Mouse (Mus musculus): ENCODE results near the gene Crtc1. TPM values are rescaled to one million over a fixed set of nuclear protein-coding genes. Genes with fewer than 3 reads are reported as not detected.

Gene Crtc1
- polyA plus RNA-seq, 1 experiment from 2014 or later, result 7.0 TPM

- no peak overlapping the region for H3K27ac ChIP-seq (ENCODE audit: low read length)
- H3K36me3 ChIP-seq (ENCODE audit: insufficient read depth, low read length), result peaks cover 51% of the 10 kb centered on the region
- TF ChIP-seq EP300 (IDR thresholded peaks at IDR 0.05), result no peak
- TF ChIP-seq CTCF (IDR thresholded peaks at IDR 0.05), result no peak
- DNase-seq (ENCODE audit: low spot score) (no peak), ATAC-seq (no peak)
- no peak overlapping the region for H3K9ac ChIP-seq (replicated peaks; ENCODE audit: low read depth)
- H3K4me1 ChIP-seq (ENCODE audit: insufficient read depth, low read depth, low read length), result no peaks in the 10 kb centered on the region
- H3K4me2 ChIP-seq (replicated peaks; ENCODE audit: low read depth, low read length), result no peak overlapping the region
- no peaks in the 10 kb centered on the region for H3K9me3 ChIP-seq (ENCODE audit: low read length)
- 93% methylated on average over 7 of the region's 7 CpGs for WGBS
- H3K27me3 ChIP-seq (replicated peaks; ENCODE audit: insufficient read depth, low read length), result no peaks in the 10 kb centered on the region
- no peak overlapping the region for H3K4me3 ChIP-seq (ENCODE audit: low read depth, low read length)
Observed at GRCm38 (mm10) chr8:70340659-70341058, 98.7 kb downstream of the Crtc1 start.

DNA sequence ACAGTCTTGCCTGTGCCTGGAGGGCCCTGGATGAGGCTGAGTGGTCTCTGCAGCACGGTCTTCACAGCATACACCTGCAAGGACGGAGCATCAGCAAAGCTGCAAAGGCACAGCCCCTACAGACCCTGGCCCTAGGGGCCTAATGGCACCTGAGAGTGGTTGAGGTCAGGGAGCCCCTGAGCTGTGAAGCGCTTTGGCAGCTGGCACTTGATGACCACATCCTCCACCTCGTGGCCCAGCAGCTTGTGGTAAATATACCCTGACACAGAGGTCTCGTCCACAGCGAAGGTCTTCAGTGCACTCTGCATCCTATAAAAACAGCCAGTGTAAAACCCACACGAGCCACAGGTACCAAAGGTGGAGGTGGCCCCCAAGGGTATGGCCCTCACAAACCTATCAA is 100.4 kb downstream of the Crtc1 start:
- no peaks in the 10 kb centered on the region for H3K27me3 ChIP-seq (replicated peaks; ENCODE audit: insufficient read depth, low read length)
- WGBS, result 86% methylated on average over 7 of the region's 7 CpGs

GRCm38 (mm10) chr8:70332878-70333202 is 106.5 kb downstream of the Crtc1 start:
- H3K36me3 ChIP-seq (ENCODE audit: insufficient read depth, low read length), result peaks cover 47% of the 10 kb centered on the region
- no peaks in the 10 kb centered on the region for H3K9me3 ChIP-seq (ENCODE audit: low read length)
- no peak for ATAC-seq
- no peaks in the 10 kb centered on the region for H3K4me1 ChIP-seq (ENCODE audit: insufficient read depth, low read depth, low read length)
- H3K4me3 ChIP-seq (ENCODE audit: low read depth, low read length), result no peak overlapping the region
- DNase-seq (ENCODE audit: low spot score), result no peak
- WGBS, result 91% methylated on average over 6 of the region's 6 CpGs
- no peak overlapping the region for H3K9ac ChIP-seq (replicated peaks; ENCODE audit: low read depth)
- no peak overlapping the region for H3K27ac ChIP-seq (ENCODE audit: low read length)
- H3K4me2 ChIP-seq (replicated peaks; ENCODE audit: low read depth, low read length), result no peak overlapping the region
- H3K27me3 ChIP-seq (replicated peaks; ENCODE audit: insufficient read depth, low read length), result no peaks in the 10 kb centered on the region
- TF ChIP-seq CTCF (IDR thresholded peaks at IDR 0.05) (no peak), EP300 (IDR thresholded peaks at IDR 0.05) (no peak)

More for the DNA sequence above, 100.4 kb downstream of the Crtc1 start:
- no peak for ATAC-seq
- TF ChIP-seq EP300 (IDR thresholded peaks at IDR 0.05), result no peak
- TF ChIP-seq CTCF (IDR thresholded peaks at IDR 0.05), result no peak
- H3K4me1 ChIP-seq (ENCODE audit: insufficient read depth, low read depth, low read length), result no peaks in the 10 kb centered on the region
- H3K4me3 ChIP-seq (ENCODE audit: low read depth, low read length), result no peak overlapping the region
- H3K9ac ChIP-seq (replicated peaks; ENCODE audit: low read depth), result no peak overlapping the region
- H3K27ac ChIP-seq (ENCODE audit: low read length), result no peak overlapping the region
- no peak overlapping the region for H3K4me2 ChIP-seq (replicated peaks; ENCODE audit: low read depth, low read length)
- peaks cover 62% of the 10 kb centered on the region for H3K36me3 ChIP-seq (ENCODE audit: insufficient read depth, low read length)
- no peak for DNase-seq (ENCODE audit: low spot score)
- no peaks in the 10 kb centered on the region for H3K9me3 ChIP-seq (ENCODE audit: low read length)

Other genes starting within 250 kb of the Crtc1 start
- 4.0 and 4.3 TPM in 2 replicates for gene Slc25a42, start 227.3 kb downstream of the Crtc1 start, polyA plus RNA-seq (2015; fragmentation: Nextera tagmentation; extraction: Ambion mirVana)
- 12.3 and 13.6 TPM in 2 replicates for gene Sugp2, start 205.4 kb downstream of the Crtc1 start, polyA plus RNA-seq (2015; fragmentation: Nextera tagmentation; extraction: Ambion mirVana)
- 10.4 and 11.9 TPM in 2 replicates for gene Armc6, start 205.1 kb downstream of the Crtc1 start, polyA plus RNA-seq (2015; fragmentation: Nextera tagmentation; extraction: Ambion mirVana)
- gene Homer3, start 156.8 kb downstream of the Crtc1 start, polyA plus RNA-seq (2015; fragmentation: Nextera tagmentation; extraction: Ambion mirVana), result 54.1 and 61.1 TPM in 2 replicates
- gene Ddx49, start 137.1 kb downstream of the Crtc1 start, polyA plus RNA-seq (2015; fragmentation: Nextera tagmentation; extraction: Ambion mirVana), result 29.9 and 32.5 TPM in 2 replicates
- 266 and 297 TPM in 2 replicates for gene Cope, start 137.1 kb downstream of the Crtc1 start, polyA plus RNA-seq (2015; fragmentation: Nextera tagmentation; extraction: Ambion mirVana)
- 0.63 and 1.6 TPM in 2 replicates for gene Cers1, start 123.8 kb downstream of the Crtc1 start, polyA plus RNA-seq (2015; fragmentation: Nextera tagmentation; extraction: Ambion mirVana)
- gene Gdf1, start 109.8 kb downstream of the Crtc1 start, polyA plus RNA-seq (2015; fragmentation: Nextera tagmentation; extraction: Ambion mirVana), result 0.33 and 0.81 TPM in 2 replicates
- 10.4 and 11.1 TPM in 2 replicates for gene Upf1, start 86.3 kb downstream of the Crtc1 start, polyA plus RNA-seq (2015; fragmentation: Nextera tagmentation; extraction: Ambion mirVana)
- 0.13 and 0.29 TPM in 2 replicates for gene Comp, start 66.0 kb downstream of the Crtc1 start, polyA plus RNA-seq (2015; fragmentation: Nextera tagmentation; extraction: Ambion mirVana)
- 19.0 and 21.6 TPM in 2 replicates for gene Klhl26, start 37.4 kb upstream of the Crtc1 start, polyA plus RNA-seq (2015; fragmentation: Nextera tagmentation; extraction: Ambion mirVana)
- 4.1 and 5.2 TPM in 2 replicates for gene Tmem59l, start 47.8 kb upstream of the Crtc1 start, polyA plus RNA-seq (2015; fragmentation: Nextera tagmentation; extraction: Ambion mirVana)
- 98.7 and 112 TPM in 2 replicates for gene Crlf1, start 53.6 kb upstream of the Crtc1 start, polyA plus RNA-seq (2015; fragmentation: Nextera tagmentation; extraction: Ambion mirVana)
- gene Rex1bd, start 67.2 kb upstream of the Crtc1 start, polyA plus RNA-seq (2015; fragmentation: Nextera tagmentation; extraction: Ambion mirVana), result 103 and 117 TPM in 2 replicates
- 723 and 836 TPM in 2 replicates for gene Uba52, start 71.2 kb upstream of the Crtc1 start, polyA plus RNA-seq (2015; fragmentation: Nextera tagmentation; extraction: Ambion mirVana)
- 222 and 228 TPM in 2 replicates for gene Fkbp8, start 88.1 kb upstream of the Crtc1 start, polyA plus RNA-seq (2015; fragmentation: Nextera tagmentation; extraction: Ambion mirVana)
- gene Kxd1, start 88.4 kb upstream of the Crtc1 start, polyA plus RNA-seq (2015; fragmentation: Nextera tagmentation; extraction: Ambion mirVana), result 56.1 and 62.4 TPM in 2 replicates
- gene Ell, start 99.9 kb upstream of the Crtc1 start, polyA plus RNA-seq (2015; fragmentation: Nextera tagmentation; extraction: Ambion mirVana), result 11.8 and 13.0 TPM in 2 replicates
- 49.1 and 57.8 TPM in 2 replicates for gene Isyna1, start 154.8 kb upstream of the Crtc1 start, polyA plus RNA-seq (2015; fragmentation: Nextera tagmentation; extraction: Ambion mirVana)
- 117 and 125 TPM in 2 replicates for gene Ssbp4, start 169.3 kb upstream of the Crtc1 start, polyA plus RNA-seq (2015; fragmentation: Nextera tagmentation; extraction: Ambion mirVana)
- gene Lrrc25, start 176.6 kb upstream of the Crtc1 start, polyA plus RNA-seq (2015; fragmentation: Nextera tagmentation; extraction: Ambion mirVana), result 4.2 TPM in 2 replicates
- gene Gdf15, start 192.9 kb upstream of the Crtc1 start, polyA plus RNA-seq (2015; fragmentation: Nextera tagmentation; extraction: Ambion mirVana), result 1.3 and 2.3 TPM in 2 replicates
- 32.9 and 34.4 TPM in 2 replicates for gene Pgpep1, start 220.8 kb upstream of the Crtc1 start, polyA plus RNA-seq (2015; fragmentation: Nextera tagmentation; extraction: Ambion mirVana)
- gene Lsm4, start 233.7 kb upstream of the Crtc1 start, polyA plus RNA-seq (2015; fragmentation: Nextera tagmentation; extraction: Ambion mirVana), result 95.9 and 104 TPM in 2 replicates

Measured in lung, postnatal 0 days (tissue).